Mouse (Mus musculus): ENCODE results near the gene Kif6. TPM values are rescaled to one million over a fixed set of nuclear protein-coding genes. Genes with fewer than 3 reads are reported as not detected.

Kif6 gene
- 1.5 and 3.0 TPM in 2 replicates for polyA plus RNA-seq (2015; fragmentation: Nextera tagmentation; extraction: Ambion mirVana)

DNA sequence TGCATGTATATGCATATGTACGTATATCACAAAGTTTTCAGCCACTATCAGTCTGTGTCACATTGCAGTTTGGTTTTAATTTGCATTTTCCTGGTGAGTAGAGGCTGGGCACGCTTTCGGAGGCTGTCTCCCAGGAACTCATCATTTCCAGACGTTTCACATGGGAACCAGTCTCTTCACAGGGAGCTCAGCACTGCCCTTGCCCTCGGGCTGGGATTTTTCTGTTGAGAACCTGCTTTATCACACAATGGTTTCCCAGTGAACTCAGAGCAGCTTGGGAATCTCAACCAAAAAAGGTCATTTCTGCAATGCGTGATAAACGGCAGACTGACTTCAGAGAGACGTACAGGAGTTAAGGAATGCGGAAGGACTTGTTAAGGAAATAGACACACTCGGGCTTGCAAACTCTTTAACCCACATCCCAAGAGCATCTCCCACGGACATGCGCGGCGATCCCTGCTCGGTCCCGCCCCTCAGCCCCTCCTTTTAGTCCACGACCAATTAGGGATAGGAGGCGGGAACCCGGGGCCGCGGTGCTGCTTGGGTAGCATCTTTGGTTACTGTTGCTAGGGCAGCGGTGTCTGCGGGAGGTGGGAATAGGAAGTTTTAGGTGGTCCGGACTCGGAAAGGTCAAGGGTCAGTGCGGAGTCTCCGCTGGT lies at the start of gene Kif6:
Kif6 (plus strand) TSS at position 560 of the 659 bp plus-strand sequence.
- no peak for TF ChIP-seq EP300 (IDR thresholded peaks at IDR 0.05)
- no peak for TF ChIP-seq CTCF (IDR thresholded peaks at IDR 0.05)
- no peak within 1 kb of the TSS; the same call in 1 of the 2 replicates for H3K9ac ChIP-seq (replicated peaks; ENCODE audit: low read depth)
- WGBS, result 2% methylated on average over 27 of the region's 27 CpGs

GRCm38 (mm10) chr17:49568717-49569116 lies 46.2 kb upstream of the Kif6 start:
- ATAC-seq (peak; percentile 88), DNase-seq (ENCODE audit: low spot score) (peak; percentile 71)
- peak overlapping the region; percentile 49; the same call in 1 of the 2 replicates for H3K27ac ChIP-seq (ENCODE audit: low read length)
- TF ChIP-seq EP300 (IDR thresholded peaks at IDR 0.05) (peak; percentile 92), CTCF (IDR thresholded peaks at IDR 0.05) (no peak)
- no peaks in the 10 kb centered on the region for H3K4me1 ChIP-seq (ENCODE audit: insufficient read depth, low read depth, low read length)
- 58% methylated on average over 8 of the region's 8 CpGs for WGBS
- H3K36me3 ChIP-seq (ENCODE audit: insufficient read depth, low read length), result no peaks in the 10 kb centered on the region
- 0 out of 2 replicates have a peak, but pooled peaks cover 3% of the 10 kb centered on the region for H3K9me3 ChIP-seq (ENCODE audit: low read length)
- no peak overlapping the region for H3K9ac ChIP-seq (replicated peaks; ENCODE audit: low read depth)
- H3K4me2 ChIP-seq (replicated peaks; ENCODE audit: low read depth, low read length), result no peak overlapping the region
- no peaks in the 10 kb centered on the region for H3K27me3 ChIP-seq (replicated peaks; ENCODE audit: insufficient read depth, low read length)
- no peak overlapping the region for H3K4me3 ChIP-seq (ENCODE audit: low read depth, low read length)

More for the DNA sequence above, at the start of gene Kif6:
- peak; percentile 94 for ATAC-seq
- no peak within 1 kb of the TSS for H3K27ac ChIP-seq (ENCODE audit: low read length)
- H3K4me2 ChIP-seq (replicated peaks; ENCODE audit: low read depth, low read length), result peak within 1 kb of the TSS; percentile 87
- no peaks in the 10 kb centered on the region for H3K9me3 ChIP-seq (ENCODE audit: low read length)
- DNase-seq (ENCODE audit: low spot score), result peak; percentile 86
- peak within 1 kb of the TSS; percentile 37 for H3K4me3 ChIP-seq (ENCODE audit: low read depth, low read length)
- no peaks in the 10 kb centered on the region; the same call in 1 of the 2 replicates for H3K4me1 ChIP-seq (ENCODE audit: insufficient read depth, low read depth, low read length)
- H3K36me3 ChIP-seq (ENCODE audit: insufficient read depth, low read length), result no peaks in the 10 kb centered on the region
- no peaks in the 10 kb centered on the region for H3K27me3 ChIP-seq (replicated peaks; ENCODE audit: insufficient read depth, low read length)

GRCm38 (mm10) chr17:49577321-49577720 lies 37.6 kb upstream of the Kif6 start:
- Histone ChIP-seq H3K36me3 (ENCODE audit: insufficient read depth, low read length) (no peaks in the 10 kb centered on the region), H3K4me1 (ENCODE audit: insufficient read depth, low read depth, low read length) (no peaks in the 10 kb centered on the region), H3K9ac (replicated peaks; ENCODE audit: low read depth) (no peak overlapping the region), H3K27me3 (replicated peaks; ENCODE audit: insufficient read depth, low read length) (no peaks in the 10 kb centered on the region), H3K9me3 (ENCODE audit: low read length) (no peaks in the 10 kb centered on the region), H3K4me3 (ENCODE audit: low read depth, low read length) (no peak overlapping the region), H3K27ac (ENCODE audit: low read length) (no peak overlapping the region), H3K4me2 (replicated peaks; ENCODE audit: low read depth, low read length) (no peak overlapping the region)
- TF ChIP-seq CTCF (IDR thresholded peaks at IDR 0.05) (no peak), EP300 (IDR thresholded peaks at IDR 0.05) (peak; percentile 84)
- DNase-seq (ENCODE audit: low spot score), result peak; percentile 31
- 75% methylated on average over 3 of the region's 3 CpGs for WGBS
- peak; percentile 80 for ATAC-seq

- no peak for TF ChIP-seq CTCF (IDR thresholded peaks at IDR 0.05)
- no peak for TF ChIP-seq EP300 (IDR thresholded peaks at IDR 0.05)
- DNase-seq (ENCODE audit: low spot score), result no peak
- ATAC-seq, result no peak
- H3K27me3 ChIP-seq (replicated peaks; ENCODE audit: insufficient read depth, low read length), result no peaks in the 10 kb centered on the region
- no peak overlapping the region for H3K4me3 ChIP-seq (ENCODE audit: low read depth, low read length)
- no peak overlapping the region for H3K9ac ChIP-seq (replicated peaks; ENCODE audit: low read depth)
- H3K4me1 ChIP-seq (ENCODE audit: insufficient read depth, low read depth, low read length), result no peaks in the 10 kb centered on the region
- H3K27ac ChIP-seq (ENCODE audit: low read length), result no peak overlapping the region
- H3K36me3 ChIP-seq (ENCODE audit: insufficient read depth, low read length), result no peaks in the 10 kb centered on the region
- H3K9me3 ChIP-seq (ENCODE audit: low read length), result no peaks in the 10 kb centered on the region
- WGBS, result 54% methylated on average over 11 of the region's 11 CpGs
- no peak overlapping the region for H3K4me2 ChIP-seq (replicated peaks; ENCODE audit: low read depth, low read length)
Observed at GRCm38 (mm10) chr17:49582471-49582870, 32.5 kb upstream of the Kif6 start.

GRCm38 (mm10) chr17:49590051-49590450 lies 24.9 kb upstream of the Kif6 start:
- H3K4me2 ChIP-seq (replicated peaks; ENCODE audit: low read depth, low read length), result no peak overlapping the region
- ATAC-seq, result no peak
- WGBS, result 43% methylated on average over 8 of the region's 8 CpGs
- no peak overlapping the region for H3K9ac ChIP-seq (replicated peaks; ENCODE audit: low read depth)
- no peaks in the 10 kb centered on the region for H3K9me3 ChIP-seq (ENCODE audit: low read length)
- H3K27ac ChIP-seq (ENCODE audit: low read length), result no peak overlapping the region
- no peaks in the 10 kb centered on the region for H3K27me3 ChIP-seq (replicated peaks; ENCODE audit: insufficient read depth, low read length)
- TF ChIP-seq CTCF (IDR thresholded peaks at IDR 0.05) (no peak), EP300 (IDR thresholded peaks at IDR 0.05) (no peak)
- no peaks in the 10 kb centered on the region for H3K4me1 ChIP-seq (ENCODE audit: insufficient read depth, low read depth, low read length)
- no peak for DNase-seq (ENCODE audit: low spot score)
- H3K36me3 ChIP-seq (ENCODE audit: insufficient read depth, low read length), result no peaks in the 10 kb centered on the region
- H3K4me3 ChIP-seq (ENCODE audit: low read depth, low read length), result no peak overlapping the region

DNA sequence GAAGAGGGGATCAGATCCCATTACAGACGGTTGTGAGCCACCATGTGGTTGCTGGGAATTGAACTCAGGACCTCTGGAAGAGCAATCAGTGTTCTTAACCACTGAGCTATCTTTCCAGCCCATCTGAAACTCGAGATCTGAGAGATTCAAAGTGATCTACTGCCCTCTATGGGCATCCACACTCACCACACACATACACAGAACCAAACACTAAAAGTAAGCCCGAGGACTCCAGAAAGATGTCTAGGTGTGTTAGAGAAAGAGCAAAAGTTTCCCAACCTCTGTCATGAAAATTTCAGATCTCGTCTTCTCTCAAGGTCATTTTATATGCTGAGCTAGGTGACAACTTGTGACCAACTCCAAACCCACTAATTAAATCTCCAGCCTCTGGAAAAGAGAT lies 9.5 kb upstream of the Kif6 start:
- no peaks in the 10 kb centered on the region for H3K36me3 ChIP-seq (ENCODE audit: insufficient read depth, low read length)
- no peaks in the 10 kb centered on the region for H3K4me1 ChIP-seq (ENCODE audit: insufficient read depth, low read depth, low read length)
- H3K9ac ChIP-seq (replicated peaks; ENCODE audit: low read depth), result no peak overlapping the region
- no peak for ATAC-seq
- H3K9me3 ChIP-seq (ENCODE audit: low read length), result no peaks in the 10 kb centered on the region
- no peak for TF ChIP-seq EP300 (IDR thresholded peaks at IDR 0.05)
- no peak overlapping the region for H3K4me2 ChIP-seq (replicated peaks; ENCODE audit: low read depth, low read length)
- H3K27ac ChIP-seq (ENCODE audit: low read length), result no peak overlapping the region
- DNase-seq (ENCODE audit: low spot score), result no peak
- 74% methylated on average over 4 of the region's 4 CpGs for WGBS
- no peak overlapping the region for H3K4me3 ChIP-seq (ENCODE audit: low read depth, low read length)
- no peaks in the 10 kb centered on the region for H3K27me3 ChIP-seq (replicated peaks; ENCODE audit: insufficient read depth, low read length)

All from lung, postnatal 0 days (tissue).